Mouse (Mus musculus) limb, embryonic 11.5 days (tissue): ENCODE measurements around the gene Specc1. TPM values are rescaled to one million over a fixed set of nuclear protein-coding genes. Genes with fewer than 3 reads are reported as not detected.
A peak's percentile ranks its signal among the peaks of the same experiment; 100 is the strongest.

Experiments
- ATAC-seq: fragments of 200-750 bp; cut with Nextera tagmentation; 2 replicates; pipeline ENCODE4 v1.8.0; 2017; ENCODE audit warnings: low read depth; ENCODE audit not compliant: insufficient number of reproducible peaks, low FRiP score, low TSS enrichment
- DNase-seq: peaks from one replicate; pipeline ENCODE4 v3.0.0-alpha.2; 2015; ENCODE audit warnings: low spot score
- H3K27ac ChIP-seq: fragments of 300-500 bp; sonication (generic); replicated peaks from 2 replicates; pipeline ENCODE4 v1.5.1; 2014; ENCODE audit warnings: low read depth, mild to moderate bottlenecking, low read length
- H3K27me3 ChIP-seq: fragments of 300-500 bp; sonication (generic); 2 replicates; pipeline ENCODE4 v1.6.1; 2014; ENCODE audit warnings: mild to moderate bottlenecking, low read length, mixed read lengths; ENCODE audit not compliant: control insufficient read depth, insufficient read depth
- H3K36me3 ChIP-seq: fragments of 300-500 bp; sonication (generic); 2 replicates; pipeline ENCODE4 v1.6.1; 2014; ENCODE audit warnings: mild to moderate bottlenecking, low read length, moderate library complexity, mixed read lengths; ENCODE audit not compliant: control insufficient read depth, insufficient read depth
- H3K4me1 ChIP-seq: fragments of 300-500 bp; sonication (generic); 2 replicates; pipeline ENCODE4 v1.6.1; 2014; ENCODE audit warnings: low read length, mixed read lengths; ENCODE audit not compliant: control insufficient read depth, insufficient read depth
- H3K4me2 ChIP-seq: fragments of 300-500 bp; sonication (generic); 2 replicates; pipeline ENCODE4 v1.6.1; 2014; ENCODE audit warnings: low read depth, mild to moderate bottlenecking, moderate library complexity; ENCODE audit not compliant: severe bottlenecking
- H3K4me3 ChIP-seq: fragments of 300-500 bp; sonication (generic); 2 replicates; pipeline ENCODE4 v1.5.1; 2014; ENCODE audit warnings: low read depth, low read length
- H3K9ac ChIP-seq: fragments of 300-500 bp; sonication (generic); 2 replicates; pipeline ENCODE4 v1.6.1; 2014; ENCODE audit warnings: mild to moderate bottlenecking, low read length
- H3K9me3 ChIP-seq: fragments of 300-500 bp; sonication (generic); 2 replicates; pipeline ENCODE4 v1.6.1; 2016; ENCODE audit warnings: low read length; ENCODE audit not compliant: control insufficient read depth
- WGBS: fragments of 180-500 bp; shearing (Covaris S2); extraction: QIAGEN DNeasy Blood & Tissue Kit; methylation state at CpG from one replicate; pipeline ENCODE4 v1.1.7; 2014; 5-methylcytosine and 5-hydroxymethylcytosine counted together
- polyA plus RNA-seq: library from polyadenylated mRNA; unstranded; fragments of >200 nt; fragmentation: Nextera tagmentation; extraction: Ambion mirVana; gene quantifications from 2 replicates; pipeline ENCODE4 v1.2.1, GENCODE M21; 2014

Gene Specc1
- polyA plus RNA-seq, 1 experiment from 2014 or later = 17.8 TPM

GRCm38 (mm10) chr11:62073575-62074140 is 117.1 kb downstream of the Specc1 start:
- no peak overlapping the region for H3K4me2 ChIP-seq
- no peaks in the 10 kb centered on the region for H3K36me3 ChIP-seq
- no peak for DNase-seq
- no peak overlapping the region for H3K9ac ChIP-seq
- WGBS = 81% methylated on average over 7 of the region's 7 CpGs
- H3K4me1 ChIP-seq = no peaks in the 10 kb centered on the region
- H3K27ac ChIP-seq = no peak overlapping the region
- H3K9me3 ChIP-seq = no peaks in the 10 kb centered on the region
- H3K4me3 ChIP-seq = no peak overlapping the region
- no peaks in the 10 kb centered on the region for H3K27me3 ChIP-seq
- ATAC-seq = no peak

DNA sequence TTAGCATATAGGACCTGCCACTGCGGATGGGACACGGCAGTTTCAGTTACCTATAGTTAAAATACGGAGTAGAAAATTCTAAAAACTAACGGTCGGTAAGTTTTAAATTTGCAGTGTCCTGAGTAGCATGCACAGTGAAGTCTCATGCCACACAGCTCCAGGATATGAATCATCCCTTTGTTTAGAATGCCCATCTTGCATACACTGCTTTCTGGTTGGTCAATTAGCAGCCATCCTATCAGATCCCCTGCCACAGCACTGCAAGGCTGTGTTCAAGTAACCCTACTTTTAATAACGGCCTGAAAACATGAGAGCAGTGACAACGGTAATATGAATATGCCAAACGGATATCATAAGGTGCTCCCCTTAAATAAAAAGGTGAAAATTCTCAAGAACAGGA is 118.0 kb downstream of the Specc1 start:
- Histone ChIP-seq H3K36me3 (no peaks in the 10 kb centered on the region), H3K27ac (no peak overlapping the region), H3K27me3 (no peaks in the 10 kb centered on the region), H3K9ac (no peak overlapping the region), H3K4me2 (no peak overlapping the region), H3K4me1 (no peaks in the 10 kb centered on the region), H3K4me3 (no peak overlapping the region), H3K9me3 (no peaks in the 10 kb centered on the region)
- no peak for DNase-seq
- ATAC-seq = no peak
- WGBS = 89% methylated on average over 8 of the region's 8 CpGs

DNA sequence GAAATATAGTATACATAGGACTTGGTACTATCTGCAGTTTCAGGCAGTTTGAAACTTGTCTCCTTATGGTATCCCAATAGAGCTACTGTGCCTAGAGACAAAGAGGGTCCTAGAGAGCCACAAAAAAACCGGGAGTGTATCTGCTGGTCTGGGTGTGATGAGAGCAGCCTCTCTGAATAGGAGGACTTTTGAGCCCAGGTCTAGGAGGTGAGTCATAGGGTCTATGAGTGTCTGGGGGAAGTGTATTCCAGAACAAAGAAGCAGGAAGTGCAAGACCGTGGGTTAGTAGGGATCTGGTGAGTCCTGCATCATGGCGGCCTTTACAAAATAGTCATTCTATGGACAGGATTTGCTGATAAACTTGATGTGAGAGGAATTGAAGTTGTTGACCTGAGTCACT is 118.5 kb downstream of the Specc1 start:
- ATAC-seq (no peak), DNase-seq (no peak)
- WGBS = 93% methylated on average over 3 of the region's 3 CpGs
- no peak overlapping the region for H3K27ac ChIP-seq
- H3K27me3 ChIP-seq = no peaks in the 10 kb centered on the region
- H3K4me3 ChIP-seq = no peak overlapping the region
- H3K4me2 ChIP-seq = no peak overlapping the region
- H3K9me3 ChIP-seq = no peaks in the 10 kb centered on the region
- H3K36me3 ChIP-seq = no peaks in the 10 kb centered on the region
- no peaks in the 10 kb centered on the region for H3K4me1 ChIP-seq
- no peak overlapping the region for H3K9ac ChIP-seq

DNA sequence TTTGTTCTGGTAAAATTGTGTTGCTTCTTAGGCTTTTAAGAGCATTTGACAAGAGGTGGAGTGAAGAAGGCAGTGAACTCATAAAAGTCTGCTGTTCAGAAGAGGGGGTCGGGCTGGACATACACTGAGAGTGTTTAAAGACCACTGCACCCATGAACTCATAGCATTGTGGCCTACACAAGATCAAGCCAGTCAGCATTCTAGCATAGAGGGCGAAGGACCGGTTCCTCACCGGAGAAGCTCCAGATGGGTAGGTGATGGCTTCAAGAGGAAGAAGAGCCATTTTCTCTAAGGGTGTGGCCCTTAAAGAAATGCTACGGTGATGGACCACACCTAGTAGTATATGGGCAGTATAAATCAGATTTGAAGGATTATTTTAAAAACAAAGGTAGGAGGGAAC is 119.0 kb downstream of the Specc1 start:
- H3K9ac ChIP-seq = no peak overlapping the region
- H3K9me3 ChIP-seq = no peaks in the 10 kb centered on the region
- ATAC-seq = no peak
- H3K27me3 ChIP-seq = no peaks in the 10 kb centered on the region
- H3K4me1 ChIP-seq = no peaks in the 10 kb centered on the region
- WGBS = 90% methylated on average over 5 of the region's 5 CpGs
- no peaks in the 10 kb centered on the region for H3K36me3 ChIP-seq
- no peak overlapping the region for H3K4me3 ChIP-seq
- no peak overlapping the region for H3K27ac ChIP-seq
- no peak for DNase-seq
- H3K4me2 ChIP-seq = no peak overlapping the region

DNA sequence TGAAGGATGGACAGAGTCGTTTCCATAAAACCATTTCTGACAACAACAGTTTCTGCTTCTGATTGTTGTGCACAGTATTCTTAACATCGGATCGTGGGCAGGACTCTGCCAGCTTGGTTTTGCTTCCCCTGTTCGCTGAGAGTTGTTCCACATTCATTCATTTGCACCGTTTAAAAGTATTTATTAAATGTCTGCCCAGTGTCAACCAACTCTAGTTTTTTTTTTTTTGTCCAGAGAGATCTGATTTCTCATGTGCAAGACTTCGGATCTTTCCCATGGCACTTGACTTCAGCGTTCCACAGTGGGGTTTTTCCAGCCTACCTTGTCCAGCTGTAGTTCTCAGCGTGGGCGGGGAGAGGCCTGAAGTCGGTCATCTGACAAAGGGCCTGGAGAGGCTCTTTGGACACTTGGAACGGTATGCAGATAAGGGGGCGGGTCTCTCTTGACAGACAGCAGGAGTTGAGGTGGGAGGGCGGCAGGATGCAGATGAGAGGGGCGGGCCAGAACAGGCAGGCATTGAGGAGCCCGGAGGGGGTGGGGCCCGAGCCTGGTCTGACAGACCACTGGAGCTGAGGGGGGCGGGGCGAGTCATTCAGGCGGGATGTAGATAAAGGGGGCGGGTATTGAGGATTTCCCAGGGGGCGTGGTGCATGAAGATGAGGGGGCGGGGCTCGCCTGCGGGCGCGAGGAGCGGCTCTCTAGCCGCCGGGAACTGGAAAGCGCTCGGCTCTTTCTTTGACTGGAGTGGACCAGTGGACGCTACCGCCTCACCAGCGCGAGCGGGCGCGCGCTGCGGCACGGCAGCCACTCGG is 120.0 kb downstream of the Specc1 start:
- H3K27me3 ChIP-seq = no peaks in the 10 kb centered on the region
- WGBS = 7% methylated on average over 38 of the region's 42 CpGs
- no peaks in the 10 kb centered on the region for H3K4me1 ChIP-seq
- ATAC-seq = peak; percentile 99
- no peaks in the 10 kb centered on the region for H3K9me3 ChIP-seq
- peak overlapping the region; percentile 95 for H3K27ac ChIP-seq
- peak overlapping the region; percentile 74 for H3K4me3 ChIP-seq
- peak; percentile 99 for DNase-seq
- peak overlapping the region; percentile 95 for H3K9ac ChIP-seq
- H3K4me2 ChIP-seq = peak overlapping the region; percentile 75
- H3K36me3 ChIP-seq = no peaks in the 10 kb centered on the region

DNA sequence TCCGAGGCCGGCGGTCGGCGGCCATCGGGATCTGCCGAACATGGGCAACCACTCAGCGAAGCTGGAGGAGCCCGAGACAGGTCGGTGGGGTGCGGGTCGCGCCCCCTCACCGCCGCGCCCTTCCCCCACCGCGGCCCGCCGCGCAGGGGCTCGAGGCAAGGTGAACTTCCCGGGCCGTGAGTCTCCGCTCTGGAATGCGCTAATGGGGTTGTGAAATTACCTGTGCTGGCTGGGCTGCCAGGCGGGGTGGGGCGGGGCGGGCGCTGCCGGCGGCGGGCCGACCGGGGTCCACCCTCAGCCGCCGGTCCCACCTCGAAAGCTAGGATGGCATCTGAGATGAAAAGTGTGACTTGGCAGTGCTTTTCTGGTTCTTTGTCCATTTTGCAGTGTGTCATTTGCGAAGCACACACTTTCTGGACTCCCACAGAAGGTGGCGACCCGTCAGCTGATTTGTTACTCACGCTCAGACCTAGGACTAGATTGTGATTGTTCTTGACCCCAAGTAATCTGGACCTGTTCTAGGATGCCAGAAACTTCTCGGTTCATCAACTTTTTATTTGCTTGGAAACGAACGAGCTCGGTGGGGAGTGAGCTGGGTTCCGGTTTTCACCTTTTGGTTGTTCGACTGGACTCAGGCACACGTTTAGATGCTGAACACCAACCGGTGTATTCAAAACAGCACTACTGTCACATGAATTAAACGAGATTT is 120.7 kb downstream of the Specc1 start:
- Histone ChIP-seq H3K27me3 (no peaks in the 10 kb centered on the region), H3K36me3 (no peaks in the 10 kb centered on the region), H3K9ac (peak overlapping the region; percentile 95), H3K4me1 (no peaks in the 10 kb centered on the region), H3K9me3 (no peaks in the 10 kb centered on the region), H3K27ac (peak overlapping the region; percentile 95), H3K4me2 (peak overlapping the region; percentile 75), H3K4me3 (peak overlapping the region; percentile 74)
- ATAC-seq = no peak; the same call in 1 of the 2 replicates
- 1% methylated on average over 51 of the region's 51 CpGs for WGBS
- no peak for DNase-seq

DNA sequence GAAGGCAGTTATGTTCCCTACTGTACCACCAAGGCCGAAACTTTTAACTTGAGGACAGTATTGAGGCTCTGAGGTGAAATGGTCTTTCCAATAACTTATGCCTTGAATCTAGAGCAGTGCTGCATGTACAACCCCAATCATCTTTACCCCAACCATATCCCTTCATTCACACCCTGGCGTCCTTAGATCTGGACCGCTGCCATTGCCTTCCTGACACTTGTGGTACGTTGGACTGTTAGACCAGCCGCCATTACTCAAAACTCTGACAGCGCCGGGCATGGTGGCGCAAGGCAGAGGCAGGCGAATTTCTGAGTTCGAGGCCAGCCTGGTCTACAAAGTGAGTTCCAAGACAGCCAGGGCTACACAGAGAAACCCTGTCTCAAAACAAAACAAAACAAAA is 121.8 kb downstream of the Specc1 start:
- Histone ChIP-seq H3K4me2 (no peak overlapping the region), H3K9ac (no peak overlapping the region), H3K27ac (no peak overlapping the region), H3K36me3 (no peaks in the 10 kb centered on the region), H3K4me1 (no peaks in the 10 kb centered on the region), H3K4me3 (no peak overlapping the region), H3K9me3 (no peaks in the 10 kb centered on the region), H3K27me3 (no peaks in the 10 kb centered on the region)
- 93% methylated on average over 10 of the region's 10 CpGs for WGBS
- ATAC-seq = no peak
- no peak for DNase-seq

DNA sequence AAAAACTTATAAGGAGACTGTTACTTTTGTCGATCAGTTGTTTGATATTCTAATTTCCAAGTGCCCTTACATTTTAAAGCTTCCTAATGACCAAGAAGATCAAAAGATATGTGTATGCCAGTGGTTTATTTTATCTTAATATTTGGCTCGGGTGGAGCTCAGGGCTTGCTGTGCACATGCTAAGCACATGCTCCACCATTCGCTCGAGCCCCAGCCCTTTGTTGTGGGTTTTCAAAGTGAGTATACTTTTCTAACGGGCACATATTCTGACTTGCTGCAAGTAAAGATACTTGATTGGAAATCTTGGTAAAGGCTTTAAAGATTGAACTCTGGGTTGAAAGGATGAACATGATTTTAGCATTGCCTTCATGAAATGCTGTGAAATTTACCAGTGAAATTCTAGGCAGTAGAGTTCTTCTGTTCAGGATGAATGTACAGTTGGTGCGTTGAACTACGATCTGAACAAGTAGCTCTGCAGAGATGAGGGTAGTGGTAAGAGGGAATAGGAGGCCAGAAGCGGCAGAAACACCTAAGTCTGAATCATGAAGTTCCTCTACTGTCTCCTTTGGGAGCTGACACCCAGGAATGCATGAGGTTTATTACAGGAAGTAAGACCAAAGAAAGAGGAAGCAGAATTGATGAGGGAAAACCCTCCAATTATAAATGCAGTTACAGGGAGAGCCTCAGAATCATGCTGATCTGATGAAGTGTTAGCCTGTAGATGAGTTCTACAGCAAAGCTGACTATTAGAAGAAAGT is 122.7 kb downstream of the Specc1 start:
- ATAC-seq (no peak), DNase-seq (no peak)
- no peak overlapping the region for H3K27ac ChIP-seq
- no peak overlapping the region for H3K9ac ChIP-seq
- H3K4me1 ChIP-seq = no peaks in the 10 kb centered on the region
- H3K4me3 ChIP-seq = no peak overlapping the region
- WGBS = 85% methylated on average over 8 of the region's 8 CpGs
- H3K36me3 ChIP-seq = no peaks in the 10 kb centered on the region
- no peak overlapping the region for H3K4me2 ChIP-seq
- H3K9me3 ChIP-seq = no peaks in the 10 kb centered on the region
- no peaks in the 10 kb centered on the region for H3K27me3 ChIP-seq
